Mouse (Mus musculus) cortical plate, adult 2 months (tissue): ENCODE results near the gene Mesd. TPM values are rescaled to one million over a fixed set of nuclear protein-coding genes. Genes with fewer than 3 reads are reported as not detected.
A peak's percentile ranks its signal among the peaks of the same experiment; 100 is the strongest.

Experiments used
- H3K27ac ChIP-seq: fragments of 200-500 bp; 2 replicates; pipeline ENCODE4 v1.5.1; 2012; ENCODE audit warnings: low read length, control low read depth, inconsistent platforms; ENCODE audit not compliant: insufficient read depth
- H3K4me1 ChIP-seq: fragments of 200-500 bp; 2 replicates; pipeline ENCODE4 v1.6.1; 2011; ENCODE audit warnings: low read length; ENCODE audit not compliant: control insufficient read depth, insufficient read depth
- H3K4me3 ChIP-seq: fragments of 200-500 bp; 2 replicates; pipeline ENCODE4 v1.5.1; 2011; ENCODE audit warnings: mild to moderate bottlenecking, low read length, control low read depth; ENCODE audit not compliant: insufficient read depth
- CTCF ChIP-seq: fragments of 200-500 bp; IDR thresholded peaks from 2 replicates; pipeline ENCODE4 v1.5.1; 2011; ENCODE audit warnings: mild to moderate bottlenecking, control low read depth, low read length; ENCODE audit not compliant: insufficient read depth; ENCODE audit errors: extremely low read depth
- POLR2A ChIP-seq: fragments of 200-500 bp; IDR thresholded peaks from 2 replicates; pipeline ENCODE4 v1.6.1; 2011; ENCODE audit warnings: mild to moderate bottlenecking, low read length, control low read depth; ENCODE audit not compliant: insufficient read depth; ENCODE audit errors: extremely low read depth
- polyA plus RNA-seq: library from polyadenylated mRNA; depleted of rRNA; stranded (reverse); fragments of >200 nt; gene quantifications from 2 replicates; pipeline ENCODE4 v1.2.3, GENCODE M21; 2012

Gene Mesd
- polyA plus RNA-seq, 1 experiment = 34.8 TPM

GRCm38 (mm10) chr7:83891433-83892332 lies 7.4 kb downstream of the Mesd start:
- H3K27ac ChIP-seq = peak overlapping the region; percentile 47; the same call in 1 of the 2 replicates
- peak; percentile 63; the same call in 1 of the 2 replicates for TF ChIP-seq POLR2A
- no peak for TF ChIP-seq CTCF
- peak overlapping the region; percentile 83 for H3K4me3 ChIP-seq
- H3K4me1 ChIP-seq = peaks cover 3% of the 10 kb centered on the region

DNA sequence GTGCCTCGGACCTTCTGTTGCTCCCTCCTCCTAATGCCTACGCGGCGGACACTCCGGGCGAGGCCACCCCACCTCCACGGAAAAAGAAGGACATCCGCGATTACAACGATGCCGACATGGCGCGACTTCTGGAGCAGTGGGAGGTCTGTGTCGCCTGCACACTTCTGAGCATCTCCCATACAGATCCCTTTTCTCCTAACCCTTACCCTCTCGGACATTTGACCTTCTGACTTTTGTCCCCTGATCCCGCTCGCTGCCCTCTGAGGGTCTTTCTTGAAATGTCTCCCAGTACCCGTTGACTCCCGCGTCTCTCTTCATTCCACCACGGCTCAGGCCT lies 8.0 kb downstream of the Mesd start:
- H3K27ac ChIP-seq = no peak overlapping the region
- H3K4me1 ChIP-seq = peaks cover 3% of the 10 kb centered on the region
- H3K4me3 ChIP-seq = peak overlapping the region; percentile 83
- TF ChIP-seq POLR2A (no peak), CTCF (no peak)

DNA sequence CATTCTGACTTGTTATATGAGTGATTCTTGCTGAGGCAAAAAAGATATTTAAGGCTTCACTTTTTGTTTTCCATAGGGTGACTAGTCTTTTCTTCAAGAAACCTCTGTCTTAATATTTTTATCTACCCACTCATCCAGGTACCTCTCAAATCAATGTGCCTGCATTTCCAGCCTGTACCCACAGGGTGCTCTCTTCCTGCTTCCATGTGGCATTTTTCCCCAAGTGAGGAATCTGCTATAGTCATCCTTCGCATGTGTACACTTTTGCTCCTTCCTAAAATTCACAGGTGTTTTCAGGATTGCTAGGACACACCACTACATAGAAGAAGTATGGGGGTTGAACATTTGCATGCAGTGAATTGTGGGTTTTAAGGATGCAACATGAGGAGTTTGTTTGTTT lies 10.1 kb downstream of the Mesd start:
- H3K4me3 ChIP-seq = no peak overlapping the region
- H3K27ac ChIP-seq = no peak overlapping the region
- TF ChIP-seq CTCF = no peak
- TF ChIP-seq POLR2A = no peak
- H3K4me1 ChIP-seq = peaks cover 3% of the 10 kb centered on the region

GRCm38 (mm10) chr7:83896077-83896740 lies 11.9 kb downstream of the Mesd start:
- TF ChIP-seq POLR2A (no peak), CTCF (no peak)
- Histone ChIP-seq H3K4me3 (no peak overlapping the region), H3K27ac (no peak overlapping the region), H3K4me1 (peaks cover 3% of the 10 kb centered on the region)

DNA sequence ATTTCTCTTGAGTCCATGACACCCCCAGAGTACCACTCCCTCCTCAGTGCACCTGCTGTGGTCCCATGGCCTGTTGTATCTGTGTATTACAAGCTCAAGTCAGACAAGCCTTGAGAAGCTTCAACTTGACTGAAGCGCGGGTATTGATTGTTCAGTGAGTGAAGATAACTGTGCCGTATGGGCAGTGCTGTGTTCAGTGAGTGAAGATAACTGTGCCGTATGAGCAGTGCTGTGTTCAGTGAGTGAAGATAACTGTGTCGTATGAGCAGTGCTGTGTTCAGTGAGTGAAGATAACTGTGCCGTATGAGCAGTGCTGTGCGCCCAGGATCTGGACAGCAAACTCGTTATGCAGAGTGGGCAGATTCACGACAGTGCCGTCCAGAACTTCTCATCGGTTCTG lies 14.0 kb downstream of the Mesd start:
- Histone ChIP-seq H3K4me1 (peaks cover 3% of the 10 kb centered on the region), H3K27ac (no peak overlapping the region), H3K4me3 (no peak overlapping the region)
- no peak for TF ChIP-seq POLR2A
- no peak for TF ChIP-seq CTCF

DNA sequence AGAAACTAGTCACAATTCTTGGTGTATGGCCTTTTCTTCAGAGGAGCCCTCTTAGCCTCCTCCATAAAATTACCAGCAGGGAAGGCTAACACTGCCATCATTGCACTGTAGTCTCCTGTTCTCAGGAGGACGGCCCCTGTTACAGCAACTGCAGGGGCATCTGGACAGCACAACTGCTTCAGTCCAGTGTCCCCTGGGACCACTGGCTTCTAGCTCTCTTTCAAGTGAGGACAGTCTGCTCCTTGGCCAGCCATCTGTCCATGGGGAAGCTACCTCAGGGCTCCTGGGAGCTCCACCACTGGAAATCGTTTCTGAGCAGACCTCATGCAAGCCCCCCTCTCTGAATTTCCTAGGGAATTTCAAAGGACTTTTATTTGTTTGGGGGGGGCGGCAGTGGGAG lies 16.3 kb downstream of the Mesd start:
- H3K4me3 ChIP-seq = no peak overlapping the region
- H3K27ac ChIP-seq = no peak overlapping the region
- H3K4me1 ChIP-seq = no peaks in the 10 kb centered on the region
- TF ChIP-seq POLR2A (no peak), CTCF (no peak)

DNA sequence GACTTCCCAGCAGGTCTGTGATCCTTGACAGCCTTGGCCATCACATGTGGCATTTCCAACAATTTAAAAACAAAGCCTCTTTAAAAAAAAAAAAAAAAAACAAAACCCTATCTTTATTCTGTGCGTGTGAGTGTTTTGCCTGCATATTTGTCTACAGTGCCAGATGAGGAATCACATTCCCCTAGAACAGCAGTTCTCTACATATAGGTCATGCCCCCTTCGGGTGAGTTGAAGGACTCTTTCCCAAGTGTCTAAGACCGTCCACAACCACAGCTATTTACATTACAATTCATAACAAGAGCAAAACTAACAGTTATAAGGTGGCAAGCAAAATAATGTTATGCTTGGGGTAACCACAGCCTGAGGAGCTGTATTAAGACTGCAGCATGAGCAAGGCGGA lies 17.2 kb downstream of the Mesd start:
- no peak overlapping the region for H3K4me3 ChIP-seq
- no peak overlapping the region for H3K27ac ChIP-seq
- H3K4me1 ChIP-seq = no peaks in the 10 kb centered on the region
- TF ChIP-seq CTCF (no peak), POLR2A (no peak)

- no peak overlapping the region for H3K27ac ChIP-seq
- H3K4me3 ChIP-seq = no peak overlapping the region
- no peak for TF ChIP-seq CTCF
- TF ChIP-seq POLR2A = no peak
- no peaks in the 10 kb centered on the region for H3K4me1 ChIP-seq
Observed at GRCm38 (mm10) chr7:83902296-83903145, 18.3 kb downstream of the Mesd start.

GRCm38 (mm10) chr7:83904831-83905230 lies 20.6 kb downstream of the Mesd start:
- no peak overlapping the region for H3K27ac ChIP-seq
- TF ChIP-seq POLR2A = no peak
- TF ChIP-seq CTCF = no peak
- no peak overlapping the region for H3K4me3 ChIP-seq
- H3K4me1 ChIP-seq = no peaks in the 10 kb centered on the region
